Mouse (Mus musculus) urinary bladder, postnatal 36 days (tissue): ENCODE results near the gene Cacnb2.

Experiments
- DNase-seq, 2 experiments: peaks; one replicate each; pipeline ENCODE4 v3.0.0; 2022; ENCODE audit warnings: low spot score in 2 of 2, mixed read lengths in 1 of 2

The Cacnb2 gene

DNA sequence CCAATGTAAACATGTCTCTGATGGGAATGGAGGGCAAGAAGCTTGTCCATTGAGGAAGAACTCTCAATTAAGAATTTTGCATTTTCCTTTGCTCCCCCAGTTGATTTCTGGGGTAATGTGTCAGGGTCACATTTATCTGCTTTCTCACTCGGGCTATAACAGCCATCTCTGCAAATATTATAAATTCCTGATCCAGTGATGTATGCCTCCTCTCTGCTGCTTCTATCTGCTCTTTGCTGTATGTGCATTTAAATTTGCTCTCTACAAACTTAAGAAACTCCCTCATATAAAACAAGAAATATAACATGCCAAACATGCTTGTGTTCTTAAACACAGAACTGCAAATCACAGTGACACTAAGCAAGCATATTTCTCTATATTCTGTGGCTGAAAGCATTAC lies 171.5 kb downstream of the Cacnb2 start:
- no peak for DNase-seq

DNA sequence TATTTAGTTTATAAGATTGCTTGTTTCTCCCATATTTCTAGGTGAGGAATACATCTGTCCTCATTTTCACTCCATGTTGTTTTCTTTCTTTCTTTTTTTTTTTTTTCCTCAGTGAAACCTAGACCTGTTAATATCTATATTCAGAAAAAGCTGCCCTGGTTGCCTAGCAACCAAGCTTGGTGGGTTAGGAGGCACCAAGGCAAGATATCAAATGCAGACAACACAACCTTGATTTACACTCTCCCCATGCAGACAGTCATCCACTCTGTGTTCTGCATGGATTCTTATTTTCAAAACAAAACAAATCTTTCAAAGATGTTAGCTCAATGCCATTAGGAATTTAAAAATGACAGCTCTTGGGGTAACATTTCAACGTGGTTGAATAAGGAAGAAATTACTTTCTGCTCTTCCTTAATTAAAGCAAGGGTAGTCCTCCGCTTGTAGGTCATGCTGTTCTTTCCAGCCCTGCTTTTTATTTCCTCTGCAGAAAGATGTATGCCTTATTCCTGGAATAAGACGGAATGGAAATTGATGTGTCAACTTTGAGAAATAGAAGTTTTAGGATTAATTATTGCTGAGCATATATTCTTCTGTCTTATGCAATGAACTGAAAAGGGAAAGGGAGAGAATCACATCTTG lies 172.1 kb downstream of the Cacnb2 start:
- no peak for DNase-seq

GRCm38 (mm10) chr2:14787983-14788382 lies 185.1 kb downstream of the Cacnb2 start:
- DNase-seq: no peak

DNA sequence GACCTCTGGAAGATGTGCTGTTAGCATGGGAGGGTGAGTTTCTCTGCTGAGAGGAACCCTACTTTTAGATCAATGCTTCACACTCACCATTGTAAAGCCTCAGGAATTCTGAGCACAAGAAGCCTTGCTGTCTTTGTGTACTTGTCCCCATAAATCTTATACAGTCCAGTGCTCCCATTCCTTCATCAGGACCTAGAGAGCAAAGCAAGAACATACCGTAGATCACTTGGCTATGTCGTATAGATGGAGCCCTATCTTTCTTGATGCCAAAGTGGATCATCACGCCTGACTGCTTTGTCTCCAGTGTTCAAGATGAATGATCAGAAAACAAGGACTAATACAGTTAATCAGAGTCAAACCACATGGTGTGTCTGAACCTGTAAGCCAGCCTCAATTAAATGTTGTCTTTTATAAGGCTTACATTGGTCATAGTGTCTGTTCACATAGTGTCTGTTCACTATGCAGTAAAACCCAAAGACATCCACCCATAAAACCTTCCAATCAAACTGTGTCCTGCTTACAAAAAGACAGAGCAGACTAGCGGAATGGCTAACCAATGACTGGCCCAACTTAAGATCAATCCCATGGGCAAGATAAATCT lies 198.7 kb downstream of the Cacnb2 start:
- DNase-seq: no peak

DNA sequence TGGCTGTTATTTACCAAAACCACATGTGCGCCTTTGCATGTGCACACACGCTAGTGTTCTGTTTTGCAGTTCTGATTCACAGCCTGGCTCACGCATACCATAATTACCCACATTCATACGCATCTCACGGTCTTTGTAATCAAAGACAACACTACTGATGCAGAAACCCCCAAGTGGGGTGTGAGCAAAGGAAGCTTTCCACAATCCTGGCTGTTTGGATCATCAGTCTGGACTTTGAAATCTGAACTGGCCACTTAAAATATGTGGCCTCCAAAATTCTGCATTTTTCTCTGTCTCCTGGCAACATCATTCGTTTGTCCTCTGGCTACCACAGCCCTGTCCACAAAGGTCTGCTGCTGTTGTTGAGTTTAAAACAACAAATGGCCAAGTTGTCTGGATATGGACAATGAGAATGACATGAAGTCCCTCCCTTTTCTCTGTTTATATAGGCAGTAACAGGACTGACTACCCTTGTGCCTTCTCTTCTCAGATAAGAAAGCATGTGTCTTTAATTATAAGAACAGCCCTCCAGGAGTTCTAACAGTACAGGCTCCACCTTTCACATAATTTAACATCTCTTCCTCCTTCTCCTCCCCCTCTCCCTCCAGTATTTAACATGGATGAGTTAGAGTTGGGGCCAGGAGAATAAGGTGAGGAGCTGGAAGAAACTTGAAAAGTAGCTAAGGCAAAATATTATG lies 204.9 kb downstream of the Cacnb2 start:
- DNase-seq: no peak

DNA sequence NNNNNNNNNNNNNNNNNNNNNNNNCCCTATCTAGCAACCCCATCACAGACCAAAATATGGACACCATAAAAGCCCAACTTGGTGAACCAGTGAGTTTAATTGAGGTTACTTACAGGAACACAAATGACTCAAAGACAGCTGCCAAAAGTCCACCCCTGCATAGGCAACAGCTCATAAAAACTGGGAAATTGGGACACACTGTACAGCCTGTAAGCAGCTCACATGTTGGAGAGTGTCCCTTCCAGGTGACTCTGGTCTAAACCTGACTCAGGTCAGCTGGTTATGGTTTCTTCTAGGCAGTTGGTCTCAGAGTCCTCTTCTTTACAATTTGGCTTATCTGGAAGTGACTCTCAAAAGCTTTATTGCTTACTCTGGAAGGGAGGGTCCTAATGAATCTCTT lies 212.1 kb downstream of the Cacnb2 start:
- DNase-seq: no peak

GRCm38 (mm10) chr2:14818651-14819050 lies 215.8 kb downstream of the Cacnb2 start:
- DNase-seq: no peak

DNA sequence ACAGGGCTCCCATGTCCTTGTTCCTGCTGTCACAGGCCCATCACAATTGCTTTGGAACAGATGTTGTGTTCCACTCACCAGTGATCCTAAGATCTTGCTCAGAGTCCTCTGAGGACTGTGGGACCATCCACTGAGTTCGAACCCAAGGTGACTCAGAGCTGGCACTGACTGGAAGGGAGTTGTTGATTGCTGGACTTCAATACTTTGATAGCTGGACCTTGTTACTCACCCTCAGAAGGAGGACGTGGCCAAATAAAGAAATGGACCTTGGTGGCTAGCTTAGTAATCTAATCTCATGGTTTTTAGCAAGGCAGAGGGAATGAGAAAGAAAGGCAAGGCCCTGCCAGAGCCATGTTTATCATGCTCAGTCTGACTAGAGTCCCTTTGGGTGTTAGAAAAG lies 218.1 kb downstream of the Cacnb2 start:
- no peak for DNase-seq

DNA sequence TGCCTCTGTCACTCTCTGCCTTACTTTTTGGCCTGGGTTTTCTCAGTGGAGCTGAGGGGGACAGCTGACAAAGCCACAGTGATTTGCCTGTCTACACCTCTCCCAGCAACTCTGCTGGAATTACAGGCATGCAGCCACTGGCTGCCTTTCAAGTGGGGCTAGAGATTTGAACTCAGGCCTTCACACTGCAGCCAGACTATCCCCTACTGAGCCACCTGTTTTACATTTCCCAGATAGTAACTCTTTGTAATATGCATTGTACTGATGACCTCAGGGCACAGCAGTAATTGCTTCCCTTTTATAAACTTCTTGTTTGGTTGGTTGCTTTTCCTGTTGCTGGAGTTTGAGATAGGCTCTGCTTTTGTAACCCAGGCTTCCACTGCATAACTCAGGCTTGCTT lies 220.2 kb downstream of the Cacnb2 start:
- no peak for DNase-seq

- no peak for DNase-seq
These were observed 221.0 kb downstream of the Cacnb2 start for GRCm38 (mm10) chr2:14823816-14824348.

DNA sequence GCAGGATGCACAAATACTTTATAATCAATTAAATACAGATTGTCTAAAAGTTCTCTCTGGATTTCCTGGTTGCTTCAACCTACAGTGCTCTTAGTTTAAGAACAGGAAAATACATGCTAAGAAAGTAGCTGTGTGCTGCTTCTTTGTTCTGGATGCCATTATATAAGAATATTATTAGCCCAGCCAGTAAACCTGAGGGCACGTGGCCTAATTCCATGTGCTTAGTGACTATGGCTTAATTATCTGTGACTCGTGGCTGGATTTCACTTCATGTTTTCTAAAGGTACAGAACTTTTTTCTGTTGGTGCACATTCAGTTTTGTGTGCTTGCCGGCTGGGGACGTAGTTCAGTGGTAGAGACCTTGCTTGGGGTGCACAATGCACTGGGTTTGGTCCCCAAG lies 222.3 kb downstream of the Cacnb2 start:
- DNase-seq: no peak

- no peak for DNase-seq
These were observed 226.6 kb downstream of the Cacnb2 start for GRCm38 (mm10) chr2:14829451-14829850.

- DNase-seq: no peak
These were observed 228.4 kb downstream of the Cacnb2 start for GRCm38 (mm10) chr2:14831308-14831707.

GRCm38 (mm10) chr2:14834700-14835317 lies 231.9 kb downstream of the Cacnb2 start:
- no peak for DNase-seq

GRCm38 (mm10) chr2:14841272-14841671 lies 238.4 kb downstream of the Cacnb2 start:
- no peak for DNase-seq

- no peak for DNase-seq
These were observed 243.8 kb downstream of the Cacnb2 start for GRCm38 (mm10) chr2:14846727-14847126.

GRCm38 (mm10) chr2:14847188-14847587 lies 244.3 kb downstream of the Cacnb2 start:
- no peak for DNase-seq

DNA sequence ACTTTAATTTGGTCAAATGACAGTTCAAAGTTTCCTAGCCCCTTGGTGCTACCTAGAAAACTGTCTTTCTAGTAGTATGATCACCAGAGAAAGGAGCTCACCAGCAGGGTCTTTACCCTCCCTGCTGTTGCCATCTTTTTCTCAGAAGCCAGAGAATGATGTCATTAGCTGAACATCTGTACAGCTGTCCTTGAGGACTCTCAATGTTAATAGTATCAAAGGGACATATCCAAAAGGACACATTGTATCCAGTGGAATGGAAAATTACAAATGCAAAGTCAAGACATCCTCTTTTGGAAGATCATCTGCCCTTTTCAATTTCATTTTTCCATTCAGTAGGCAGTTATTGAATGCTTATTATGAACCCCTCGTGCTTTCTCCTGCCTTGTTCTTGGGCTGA lies 247.9 kb downstream of the Cacnb2 start:
- no peak for DNase-seq

- no peak for DNase-seq
These were observed 248.5 kb downstream of the Cacnb2 start for GRCm38 (mm10) chr2:14851383-14851782.

DNA sequence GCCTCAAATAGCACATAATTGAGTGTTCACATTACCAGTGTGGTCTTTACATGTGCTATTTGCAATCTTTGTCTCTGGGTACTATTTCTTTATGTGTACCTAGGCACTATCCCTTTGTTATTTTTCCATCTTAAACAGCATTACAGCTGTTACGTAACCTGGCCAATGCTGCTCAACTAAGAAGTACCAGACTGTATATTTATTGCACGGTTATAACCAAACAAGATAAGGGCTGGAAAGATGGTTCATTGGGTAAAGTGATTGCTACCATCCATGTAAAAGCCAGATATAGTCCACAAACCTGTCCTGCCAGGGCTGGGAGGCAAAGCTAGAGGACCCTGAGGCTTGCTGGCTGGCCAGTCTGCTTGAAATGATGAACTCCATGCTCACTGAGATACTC lies 251.2 kb downstream of the Cacnb2 start:
- DNase-seq: no peak

- no peak for DNase-seq
These were observed 255.4 kb downstream of the Cacnb2 start for GRCm38 (mm10) chr2:14858301-14858700.

- no peak for DNase-seq
These were observed 257.5 kb downstream of the Cacnb2 start for GRCm38 (mm10) chr2:14860350-14860749.

GRCm38 (mm10) chr2:14861613-14862012 lies 258.7 kb downstream of the Cacnb2 start:
- DNase-seq: no peak
